Mouse (Mus musculus) cerebellum, adult 2 months (tissue): ENCODE measurements at regions not wholly inside any gene's neighbourhood (a gene's known extent, or its start where the extent isn't known, plus 50 kb on each side); places are given as distances from the start of the nearest gene placed in this dataset.

ENCODE experiments used
- CTCF ChIP-seq: fragments of 200-500 bp; IDR thresholded peaks from 2 replicates; pipeline ENCODE4 v1.5.1; 2011; ENCODE audit warnings: low read depth, mild to moderate bottlenecking, control low read depth, low read length, moderate library complexity, borderline replicate concordance; ENCODE audit not compliant: insufficient read depth
- POLR2A ChIP-seq: fragments of 200-500 bp; IDR thresholded peaks from 2 replicates; pipeline ENCODE4 v1.6.1; 2011; ENCODE audit warnings: low read length, control low read depth, borderline replicate concordance; ENCODE audit not compliant: insufficient read depth

DNA sequence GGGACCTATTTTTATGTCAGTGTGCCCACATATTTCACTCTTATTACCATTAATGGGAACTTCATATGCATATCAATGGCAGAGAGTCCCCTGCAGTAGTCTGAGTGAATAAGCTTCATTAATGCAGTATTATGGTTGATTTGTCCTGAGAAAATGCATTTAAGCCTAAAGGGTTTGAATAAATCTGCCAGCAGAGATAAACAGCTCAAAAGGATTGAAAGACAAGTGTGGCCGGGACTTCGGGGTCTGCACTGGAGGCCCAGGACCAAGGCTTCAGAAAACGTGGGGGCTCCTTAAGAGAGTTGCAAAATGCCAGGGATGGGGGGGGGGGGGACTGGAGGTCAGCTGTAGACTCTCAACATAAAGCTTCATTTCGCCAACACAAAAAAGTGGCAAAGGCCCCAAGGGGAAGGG is 306.6 kb downstream of the Irs2 start:
- TF ChIP-seq CTCF: no peak
- TF ChIP-seq POLR2A: no peak
